Mouse (Mus musculus) skeletal muscle tissue, postnatal 0 days (tissue): ENCODE data around the gene Itgb5. TPM values are rescaled to one million over a fixed set of nuclear protein-coding genes. Genes with fewer than 3 reads are reported as not detected.

Experiments used
- polyA plus RNA-seq: library from polyadenylated mRNA; unstranded; fragments of >200 nt; fragmentation: Nextera tagmentation; extraction: Ambion mirVana; gene quantifications from 2 replicates; pipeline ENCODE4 v1.2.1, GENCODE M21; 2015

Gene Itgb5
- 23.2 and 24.8 TPM in 2 replicates for polyA plus RNA-seq

DNA sequence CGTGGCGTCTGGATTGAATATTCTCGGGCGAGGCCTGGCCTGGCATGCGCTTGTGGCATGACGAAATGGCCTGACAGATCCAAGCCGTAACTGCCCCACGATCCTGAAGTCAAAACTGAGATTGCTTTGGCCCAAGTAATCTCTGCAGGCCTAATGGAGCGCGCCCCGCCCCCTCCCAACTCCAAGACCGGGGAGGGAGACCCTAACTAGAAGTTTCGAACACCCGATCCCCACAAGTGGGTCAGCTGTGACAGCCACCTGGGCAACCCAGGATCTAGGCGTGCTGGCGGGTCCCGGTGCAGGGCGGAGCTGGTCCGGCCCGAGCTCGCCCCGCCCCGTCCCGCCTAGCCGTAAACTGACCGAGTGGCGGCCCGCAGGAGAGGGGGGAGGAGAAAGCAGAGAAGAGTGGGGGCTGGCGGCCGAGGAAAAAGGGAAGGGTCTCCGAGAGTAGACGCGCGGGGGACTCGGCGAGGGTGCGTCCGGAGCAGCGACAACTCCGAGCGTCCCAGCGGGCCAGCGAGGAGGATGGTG is at the start of gene Itgb5:
Itgb5 (plus strand) TSS at position 365 of the 531 bp plus-strand sequence.

DNA sequence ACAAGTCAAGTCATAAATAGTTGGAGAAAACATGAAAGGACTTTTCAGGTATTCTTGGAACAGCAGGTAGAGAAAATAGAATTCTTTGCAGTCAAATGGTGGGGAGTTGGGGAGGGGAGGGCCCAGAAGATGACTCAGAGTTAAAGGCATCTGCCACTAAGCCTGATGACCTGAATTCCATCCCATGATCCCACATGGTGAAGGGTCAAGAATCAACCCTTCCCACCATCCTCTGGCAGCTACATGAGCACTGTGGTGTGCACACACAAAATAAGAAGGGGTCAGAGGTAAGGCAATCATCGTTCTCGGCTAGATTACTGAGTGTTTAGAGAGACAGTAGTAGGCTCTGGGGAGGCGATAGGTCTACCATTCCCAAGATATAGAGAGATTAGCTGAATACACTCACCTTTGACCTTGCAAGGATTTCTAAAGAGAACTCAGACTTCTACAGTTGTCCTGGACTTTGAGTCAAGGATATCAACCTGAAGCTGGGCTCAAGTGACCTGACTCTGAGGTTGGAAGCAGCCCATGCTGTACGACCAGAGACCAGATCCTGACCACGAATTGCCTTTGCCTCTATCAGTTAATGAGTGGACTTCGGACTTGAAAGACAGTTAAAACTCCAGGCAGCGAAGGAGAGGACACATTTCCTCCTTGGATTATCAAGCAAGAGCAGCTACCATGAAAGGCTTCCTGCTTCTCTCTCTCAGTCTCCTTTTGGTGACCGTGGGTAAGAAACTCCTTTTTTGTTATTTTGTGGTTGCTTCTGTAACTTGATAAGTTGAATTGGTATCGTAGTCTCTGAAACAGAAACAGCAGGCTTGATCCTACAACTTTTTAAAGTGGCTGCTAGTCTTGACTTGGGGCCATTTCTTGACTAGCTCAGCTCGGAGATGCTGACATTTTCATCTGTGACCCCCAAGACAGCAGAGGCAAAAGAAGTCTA is 35.3 kb upstream of the Itgb5 start, which contains the start of gene Muc13:
Muc13 (plus strand) TSS at position 192 of the 946 bp plus-strand sequence.

DNA sequence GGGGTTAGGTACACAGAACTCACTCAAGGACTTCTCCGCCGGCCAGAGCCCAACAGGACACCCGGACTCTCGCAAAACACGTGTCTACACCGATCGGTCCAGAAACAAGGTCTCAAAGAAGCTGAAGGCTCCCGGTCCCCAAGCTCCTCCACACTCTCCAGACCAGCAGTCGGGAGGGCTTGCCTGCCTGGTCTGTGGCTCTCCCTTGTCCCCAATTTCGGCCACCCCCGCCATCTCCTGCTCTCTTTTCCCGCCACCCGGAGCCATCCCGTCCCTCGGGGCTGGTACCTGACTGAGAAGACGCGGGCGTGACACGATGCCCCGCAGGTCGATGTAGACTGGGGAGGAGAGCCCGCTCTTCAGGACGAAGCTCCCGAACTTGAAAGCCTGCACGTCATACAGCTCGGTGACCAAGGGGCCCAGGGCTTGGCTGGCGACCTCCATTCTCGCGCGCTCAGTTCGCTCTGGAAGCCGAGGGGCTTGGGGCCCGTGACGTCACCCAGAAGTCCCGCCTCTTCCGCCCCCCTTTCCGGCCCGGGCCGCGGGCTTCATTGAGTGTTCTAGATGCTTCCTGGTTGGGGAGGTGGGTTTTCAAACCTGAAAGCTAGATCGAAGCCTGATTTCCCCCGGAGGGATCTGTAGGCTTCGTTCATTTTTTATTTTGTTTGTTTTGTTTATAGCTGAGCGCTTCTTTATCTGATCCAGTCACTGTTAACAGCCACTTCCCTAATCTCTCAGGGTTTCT is 137.2 kb downstream of the Itgb5 start, which contains the start of gene Umps:
Umps (minus strand) TSS at position 501 of the 745 bp plus-strand sequence.

Other genes with a start within 250 kb of the Itgb5 start
- gene Heg1, start 145.3 kb upstream of the Itgb5 start, polyA plus RNA-seq: 14.4 and 16.7 TPM in 2 replicates
- gene Muc13, start 35.6 kb upstream of the Itgb5 start, polyA plus RNA-seq: 0.06 and 0.09 TPM in 2 replicates
- 9.2 and 12.0 TPM in 2 replicates for gene Umps, start 137.4 kb downstream of the Itgb5 start, polyA plus RNA-seq